Mouse (Mus musculus): ENCODE measurements around the gene Knstrn. TPM values are rescaled to one million over a fixed set of nuclear protein-coding genes. Genes with fewer than 3 reads are reported as not detected.

Knstrn gene
- total and polyA plus RNA-seq, 3 experiments, result 80.6 to 138 (median 132) TPM

GRCm38 (mm10) chr2:118790551-118791525, 23.0 kb upstream of the Knstrn start:
- H3K27me3 ChIP-seq (ENCODE audit: control insufficient read depth in 1 of 2, insufficient read depth in 2 of 2, low read length in 2 of 2), result no peaks in the 10 kb centered on the region
- TF ChIP-seq RCOR1 (IDR thresholded peaks at IDR 0.05; ENCODE audit: low read depth, low read length) (0 out of 2 replicates have a peak, but pooled peaks have one; percentile 35), MAFK (IDR thresholded peaks at IDR 0.05; ENCODE audit: borderline replicate concordance, low read depth, low read length) (no peak), POLR2A (IDR thresholded peaks at IDR 0.05; ENCODE audit: control insufficient read depth in 1 of 2, insufficient read depth in 1 of 2, low read depth in 1 of 2, low read length in 2 of 2, poor library complexity in 1 of 2) (no peak), JUND (IDR thresholded peaks at IDR 0.05; ENCODE audit: low read depth, low read length) (no peak), CTCF (IDR thresholded peaks at IDR 0.05 in 2 of 3, conservative IDR thresholded peaks at IDR 0.05 in 1 of 3; ENCODE audit: control insufficient read depth in 1 of 3, insufficient read depth in 1 of 3, low read depth in 2 of 3, low read length in 3 of 3, poor library complexity in 1 of 3, severe bottlenecking in 1 of 3) (peak in 1 of 3 experiments; percentile 12; a peak in 3 of 6 replicates), NRF1 (IDR thresholded peaks at IDR 0.05; ENCODE audit: insufficient read depth, low read depth, low read length, poor library complexity, severe bottlenecking) (no peak)

GRCm38 (mm10) chr2:118791591-118792258, 22.1 kb upstream of the Knstrn start:
- Histone ChIP-seq H3K9ac (ENCODE audit: control insufficient read depth, low read depth, low read length, poor library complexity, severe bottlenecking) (no peak overlapping the region), H3K27ac (ENCODE audit: control insufficient read depth, low read depth, low read length) (no peak overlapping the region), H3K79me2 (ENCODE audit: control insufficient read depth, insufficient read depth, low read length, poor library complexity) (no peaks in the 10 kb centered on the region; the same call in 1 of the 2 replicates), H3K36me3 (ENCODE audit: control insufficient read depth in 1 of 2, insufficient read depth in 2 of 2, low read length in 2 of 2) (peaks cover 0 to 7% of the 10 kb centered on the region in 2 experiments; a peak in 2 of 4 replicates), H3K27me3 (ENCODE audit: control insufficient read depth in 1 of 2, insufficient read depth in 2 of 2, low read length in 2 of 2) (no peaks in the 10 kb centered on the region), H3K4me3 (ENCODE audit: control insufficient read depth in 1 of 2, insufficient read depth in 1 of 2, low read depth in 2 of 2, low read length in 2 of 2) (no peak overlapping the region), H3K4me1 (ENCODE audit: control insufficient read depth in 1 of 2, insufficient read depth in 2 of 2, low read length in 2 of 2) (peaks cover 5 to 22% of the 10 kb centered on the region in 2 experiments), H3K9me3 (replicated peaks; ENCODE audit: insufficient read depth, low read length) (no peaks in the 10 kb centered on the region)
- no peak for TF ChIP-seq BHLHE40 (IDR thresholded peaks at IDR 0.05; ENCODE audit: borderline replicate concordance, low read depth, low read length)
- no peak for DNase-seq (ENCODE audit: low read depth, low spot score)

More at GRCm38 (mm10) chr2:118790551-118791525, 23.0 kb upstream of the Knstrn start:
- no peak overlapping the region for H3K9ac ChIP-seq (ENCODE audit: control insufficient read depth, low read depth, low read length, poor library complexity, severe bottlenecking)
- no peak overlapping the region for H3K27ac ChIP-seq (ENCODE audit: control insufficient read depth, low read depth, low read length)
- H3K4me1 ChIP-seq (ENCODE audit: control insufficient read depth in 1 of 2, insufficient read depth in 2 of 2, low read length in 2 of 2), result peaks cover 9 to 31% of the 10 kb centered on the region in 2 experiments
- no peaks in the 10 kb centered on the region; the same call in 1 of the 2 replicates for H3K79me2 ChIP-seq (ENCODE audit: control insufficient read depth, insufficient read depth, low read length, poor library complexity)
- H3K36me3 ChIP-seq (ENCODE audit: control insufficient read depth in 1 of 2, insufficient read depth in 2 of 2, low read length in 2 of 2), result peaks cover 0 to 13% of the 10 kb centered on the region in 2 experiments; a peak in 2 of 4 replicates
- no peaks in the 10 kb centered on the region for H3K9me3 ChIP-seq (replicated peaks; ENCODE audit: insufficient read depth, low read length)
- H3K4me3 ChIP-seq (ENCODE audit: control insufficient read depth in 1 of 2, insufficient read depth in 1 of 2, low read depth in 2 of 2, low read length in 2 of 2), result no peak overlapping the region
- no peak for DNase-seq (ENCODE audit: low read depth, low spot score)

GRCm38 (mm10) chr2:118792259-118792613, 21.6 kb upstream of the Knstrn start:
- Histone ChIP-seq H3K4me1 (ENCODE audit: control insufficient read depth in 1 of 2, insufficient read depth in 2 of 2, low read length in 2 of 2) (peaks cover 0 to 17% of the 10 kb centered on the region in 2 experiments; a peak in 2 of 4 replicates), H3K36me3 (ENCODE audit: control insufficient read depth in 1 of 2, insufficient read depth in 2 of 2, low read length in 2 of 2) (peaks cover 0 to 2% of the 10 kb centered on the region in 2 experiments; a peak in 1 of 4 replicates), H3K79me2 (ENCODE audit: control insufficient read depth, insufficient read depth, low read length, poor library complexity) (no peaks in the 10 kb centered on the region), H3K27ac (ENCODE audit: control insufficient read depth, low read depth, low read length) (no peak overlapping the region), H3K9me3 (replicated peaks; ENCODE audit: insufficient read depth, low read length) (no peaks in the 10 kb centered on the region), H3K4me3 (ENCODE audit: control insufficient read depth in 1 of 2, insufficient read depth in 1 of 2, low read depth in 2 of 2, low read length in 2 of 2) (no peak overlapping the region), H3K9ac (ENCODE audit: control insufficient read depth, low read depth, low read length, poor library complexity, severe bottlenecking) (no peak overlapping the region), H3K27me3 (ENCODE audit: control insufficient read depth in 1 of 2, insufficient read depth in 2 of 2, low read length in 2 of 2) (no peaks in the 10 kb centered on the region)
- no peak for DNase-seq (ENCODE audit: low read depth, low spot score)
- TF ChIP-seq MAZ (IDR thresholded peaks at IDR 0.05; ENCODE audit: low read depth, low read length), result no peak
- no peak for TF ChIP-seq ZMIZ1 (IDR thresholded peaks at IDR 0.05; ENCODE audit: low read depth, low read length)
- TF ChIP-seq TAL1 (IDR thresholded peaks at IDR 0.05; ENCODE audit: low read length), result no peak
- no peak for TF ChIP-seq E2F4 (IDR thresholded peaks at IDR 0.05; ENCODE audit: borderline replicate concordance, low read depth, low read length)
- no peak for TF ChIP-seq MXI1 (IDR thresholded peaks at IDR 0.05; ENCODE audit: low read depth, low read length)
- no peak for TF ChIP-seq SMC3 (IDR thresholded peaks at IDR 0.05; ENCODE audit: low read depth, low read length)
- TF ChIP-seq EP300 (IDR thresholded peaks at IDR 0.05; ENCODE audit: low read depth in 1 of 2, low read length in 2 of 2), result no peak
- no peak for TF ChIP-seq CHD1 (IDR thresholded peaks at IDR 0.05; ENCODE audit: low read depth, low read length)
- no peak for TF ChIP-seq GATA1 (IDR thresholded peaks at IDR 0.05; ENCODE audit: low read depth, low read length)
- TF ChIP-seq UBTF (IDR thresholded peaks at IDR 0.05; ENCODE audit: borderline replicate concordance, insufficient read depth, low read depth, low read length), result no peak
- no peak for TF ChIP-seq NELFE (IDR thresholded peaks at IDR 0.05; ENCODE audit: low read depth, low read length)
- no peak for TF ChIP-seq TBP (IDR thresholded peaks at IDR 0.05; ENCODE audit: low read depth, low read length)
- TF ChIP-seq MAX (IDR thresholded peaks at IDR 0.05; ENCODE audit: low read length), result no peak
- no peak for TF ChIP-seq ELF1 (IDR thresholded peaks at IDR 0.05; ENCODE audit: low read depth, low read length)
- no peak for TF ChIP-seq MAFK (IDR thresholded peaks at IDR 0.05; ENCODE audit: borderline replicate concordance, low read depth, low read length)

Measured in MEL (cell line).